Mouse (Mus musculus): Measurements from ENCODE around the gene Lsm2.
"Not testable (repeated sequence)": the region's sequence is repeated elsewhere in the genome, so short reads cannot be mapped to it uniquely, and the experiment has no call there.

Gene Lsm2

GRCm38 (mm10) chr17:34956340-34956739 is 25.3 kb upstream of the Lsm2 start:
- no peak for DNase-seq (ENCODE audit: low spot score)

DNA sequence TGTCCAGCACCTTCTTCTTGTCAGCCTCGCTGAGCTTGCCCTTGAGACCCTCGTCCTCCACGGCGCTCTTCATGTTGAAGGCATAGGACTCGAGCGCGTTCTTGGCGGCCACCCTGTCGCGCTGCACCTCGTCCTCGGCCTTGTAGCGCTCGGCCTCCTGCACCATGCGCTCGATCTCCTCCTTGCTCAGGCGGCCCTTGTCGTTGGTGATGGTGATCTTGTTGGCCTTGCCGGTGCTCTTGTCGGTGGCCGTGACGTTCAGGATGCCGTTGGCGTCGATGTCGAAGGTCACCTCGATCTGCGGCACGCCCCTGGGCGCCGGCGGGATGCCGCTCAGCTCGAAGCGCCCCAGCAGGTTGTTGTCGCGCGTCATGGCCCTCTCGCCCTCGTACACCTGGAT is 24.4 kb upstream of the Lsm2 start:
- DNase-seq (ENCODE audit: low spot score), result not testable (repeated sequence)

DNA sequence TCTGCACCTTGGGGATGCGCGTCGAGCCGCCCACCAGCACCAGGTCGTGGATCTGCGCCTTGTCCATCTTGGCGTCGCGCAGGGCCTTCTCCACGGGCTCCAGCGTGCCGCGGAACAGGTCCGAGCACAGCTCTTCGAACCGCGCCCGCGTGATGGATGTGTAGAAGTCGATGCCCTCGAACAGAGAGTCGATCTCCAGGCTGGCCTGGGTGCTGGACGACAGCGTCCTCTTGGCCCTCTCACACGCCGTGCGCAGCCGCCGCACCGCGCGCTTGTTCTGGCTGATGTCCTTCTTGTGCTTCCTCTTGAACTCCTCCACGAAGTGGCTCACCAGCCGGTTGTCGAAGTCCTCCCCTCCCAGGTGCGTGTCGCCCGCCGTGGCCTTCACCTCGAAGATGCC is 23.7 kb upstream of the Lsm2 start:
- DNase-seq (ENCODE audit: low spot score), result not testable (repeated sequence)

- not testable (repeated sequence) for DNase-seq (ENCODE audit: low spot score)
These were observed 22.9 kb upstream of the Lsm2 start for GRCm38 (mm10) chr17:34958734-34959129.

GRCm38 (mm10) chr17:34959130-34959778 is 22.4 kb upstream of the Lsm2 start, which contains the start of gene Hspa1b:
TSS of gene Hspa1b (minus strand) at chr17:34959238.
- DNase-seq (ENCODE audit: low spot score), result peak; percentile 78

- DNase-seq (ENCODE audit: low spot score), result no peak
These were observed 21.7 kb upstream of the Lsm2 start for GRCm38 (mm10) chr17:34959881-34960515.

- no peak for DNase-seq (ENCODE audit: low spot score)
These were observed 20.8 kb upstream of the Lsm2 start for GRCm38 (mm10) chr17:34960702-34961493.

GRCm38 (mm10) chr17:34962125-34962524 is 19.5 kb upstream of the Lsm2 start:
- DNase-seq (ENCODE audit: low spot score), result no peak

- no peak for DNase-seq (ENCODE audit: low spot score)
These were observed 18.8 kb upstream of the Lsm2 start for GRCm38 (mm10) chr17:34962841-34963240.

GRCm38 (mm10) chr17:34964640-34965049 is 17.0 kb upstream of the Lsm2 start:
- no peak for DNase-seq (ENCODE audit: low spot score)

DNA sequence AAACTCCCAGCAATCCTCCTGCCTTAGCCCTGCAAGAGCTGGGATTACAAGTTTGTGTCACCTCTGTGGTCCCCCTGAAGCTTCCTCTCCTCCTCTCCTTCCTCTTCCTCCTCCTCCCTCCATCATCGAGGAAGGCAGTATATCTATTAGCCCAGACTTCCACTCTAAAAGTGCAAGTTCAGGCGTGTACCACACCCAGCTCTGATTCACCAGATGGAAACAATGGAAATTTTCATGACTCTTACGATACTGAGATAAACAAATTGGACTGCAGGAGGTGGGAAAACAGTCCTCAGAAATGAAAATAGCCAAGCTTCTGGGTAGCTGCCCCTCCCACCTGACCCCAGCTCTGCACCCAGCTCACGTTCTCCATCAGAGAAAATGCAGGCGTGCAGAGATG is 16.0 kb upstream of the Lsm2 start:
- no peak for DNase-seq (ENCODE audit: low spot score)

DNA sequence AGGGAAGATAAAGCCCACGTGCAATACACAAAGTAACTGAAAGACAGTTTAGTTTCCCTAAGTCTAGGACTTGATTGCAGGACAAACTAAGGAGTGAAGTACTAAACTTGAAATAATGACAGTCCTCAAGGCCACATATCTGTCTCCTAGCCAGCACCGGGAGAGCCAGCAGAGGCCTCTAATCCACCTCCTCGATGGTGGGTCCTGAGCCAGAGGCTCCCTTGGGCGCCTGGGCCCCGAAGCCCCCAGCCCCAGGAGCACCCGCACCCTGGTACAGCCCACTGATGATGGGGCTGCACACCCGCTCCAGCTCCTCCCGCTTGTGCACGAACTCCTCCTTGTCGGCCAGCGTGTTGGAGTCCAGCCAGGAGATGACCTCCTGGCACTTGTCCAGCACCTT is 11.8 kb upstream of the Lsm2 start, which contains the start of gene Gm20481:
Gene Gm20481, plus strand, starts transcription at position 91 of the 400 bp plus-strand sequence.
- not testable (repeated sequence) for DNase-seq (ENCODE audit: low spot score)

DNA sequence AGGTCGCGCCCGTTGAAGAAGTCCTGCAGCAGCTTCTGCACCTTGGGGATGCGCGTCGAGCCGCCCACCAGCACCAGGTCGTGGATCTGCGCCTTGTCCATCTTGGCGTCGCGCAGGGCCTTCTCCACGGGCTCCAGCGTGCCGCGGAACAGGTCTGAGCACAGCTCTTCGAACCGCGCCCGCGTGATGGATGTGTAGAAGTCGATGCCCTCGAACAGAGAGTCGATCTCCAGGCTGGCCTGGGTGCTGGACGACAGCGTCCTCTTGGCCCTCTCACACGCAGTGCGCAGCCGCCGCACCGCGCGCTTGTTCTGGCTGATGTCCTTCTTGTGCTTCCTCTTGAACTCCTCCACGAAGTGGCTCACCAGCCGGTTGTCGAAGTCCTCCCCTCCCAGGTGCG is 10.8 kb upstream of the Lsm2 start:
- DNase-seq (ENCODE audit: low spot score), result not testable (repeated sequence)

- DNase-seq (ENCODE audit: low spot score), result not testable (repeated sequence)
These were observed 10.0 kb upstream of the Lsm2 start for GRCm38 (mm10) chr17:34971694-34972068.

GRCm38 (mm10) chr17:34972069-34972749 is 9.5 kb upstream of the Lsm2 start, which contains the start of the genes Hspa1a and Hspa1l:
TSS of gene Hspa1a (minus strand) at chr17:34972156.
TSS of gene Hspa1l (plus strand) at chr17:34972703.
- DNase-seq (ENCODE audit: low spot score), result peak; percentile 75

GRCm38 (mm10) chr17:34975581-34976492 is 5.8 kb upstream of the Lsm2 start:
- no peak for DNase-seq (ENCODE audit: low spot score)

- DNase-seq (ENCODE audit: low spot score), result no peak
These were observed 4.7 kb upstream of the Lsm2 start for GRCm38 (mm10) chr17:34977000-34977399.

GRCm38 (mm10) chr17:34978239-34978638 is 3.4 kb upstream of the Lsm2 start:
- DNase-seq (ENCODE audit: low spot score), result no peak

- no peak for DNase-seq (ENCODE audit: low spot score)
These were observed 2.0 kb upstream of the Lsm2 start for GRCm38 (mm10) chr17:34979631-34980030.

DNA sequence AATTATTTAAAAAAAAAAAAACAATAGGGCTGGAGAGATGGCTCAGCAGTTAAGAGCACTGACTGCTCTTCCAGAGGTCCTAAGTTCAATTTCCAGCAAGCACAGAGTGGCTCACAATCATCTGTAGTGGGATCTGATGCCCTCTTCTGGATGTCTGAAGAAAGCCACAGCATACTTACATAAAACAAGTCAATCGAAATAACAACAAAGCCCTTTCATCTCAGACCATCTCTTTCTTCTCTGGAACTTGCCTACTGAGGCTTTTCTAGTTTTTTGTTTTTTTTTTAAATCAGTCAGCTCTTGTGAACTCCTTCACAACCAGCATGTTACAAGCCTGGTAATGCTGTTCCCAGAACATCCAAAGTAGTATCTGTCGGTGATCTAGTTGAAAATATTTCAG is 1.0 kb upstream of the Lsm2 start:
- no peak for DNase-seq (ENCODE audit: low spot score)

DNA sequence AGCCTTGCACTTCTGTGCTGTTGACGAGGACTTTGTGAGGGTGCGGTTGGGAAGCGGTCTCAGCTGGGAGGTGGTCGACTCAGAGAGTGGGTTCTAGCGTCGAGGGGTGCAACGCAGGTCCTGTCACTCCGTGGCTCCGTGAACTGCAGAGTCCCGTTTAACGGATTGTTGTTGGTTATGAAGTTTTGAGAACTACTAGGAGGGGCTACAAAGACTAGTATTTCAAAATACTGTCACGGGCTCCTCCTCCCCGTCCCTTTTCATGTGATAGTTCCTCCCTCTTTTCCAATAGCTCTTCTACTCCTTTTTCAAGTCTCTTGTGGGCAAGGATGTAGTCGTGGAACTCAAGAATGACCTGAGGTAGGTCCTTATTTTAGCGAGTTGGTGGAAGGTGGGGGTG is 666 bp downstream of the Lsm2 start:
- DNase-seq (ENCODE audit: low spot score), result no peak
